Mouse (Mus musculus) stomach, postnatal 0 days (tissue): Measurements from ENCODE around the gene Syt6.

Experiments
- CTCF ChIP-seq: IDR thresholded peaks from 2 replicates; pipeline ENCODE4 v1.5.1; 2016; ENCODE audit warnings: antibody characterized with exemption, low read depth, mild to moderate bottlenecking, moderate library complexity
- EP300 ChIP-seq: optimal IDR thresholded peaks from 2 replicates; pipeline ENCODE3; 2016; ENCODE audit warnings: antibody characterized with exemption

GRCm38 (mm10) chr3:103649716-103650115, 74.7 kb downstream of the Syt6 start:
- no peak for TF ChIP-seq CTCF
- no peak for TF ChIP-seq EP300
